Mouse (Mus musculus) cerebellum, adult 11 months (tissue): ENCODE measurements around the gene Banp.

Experiments
- DNase-seq: peaks from one replicate; pipeline ENCODE4 v3.0.0; 2022

Banp gene

GRCm38 (mm10) chr8:122069281-122069680, 119.7 kb downstream of the Banp start:
- DNase-seq, result no peak

- no peak for DNase-seq
These were observed 121.6 kb downstream of the Banp start for GRCm38 (mm10) chr8:122071193-122071592.

- no peak for DNase-seq
These were observed 124.4 kb downstream of the Banp start for GRCm38 (mm10) chr8:122073964-122074363.

GRCm38 (mm10) chr8:122074442-122074841, 124.9 kb downstream of the Banp start:
- DNase-seq, result no peak

DNA sequence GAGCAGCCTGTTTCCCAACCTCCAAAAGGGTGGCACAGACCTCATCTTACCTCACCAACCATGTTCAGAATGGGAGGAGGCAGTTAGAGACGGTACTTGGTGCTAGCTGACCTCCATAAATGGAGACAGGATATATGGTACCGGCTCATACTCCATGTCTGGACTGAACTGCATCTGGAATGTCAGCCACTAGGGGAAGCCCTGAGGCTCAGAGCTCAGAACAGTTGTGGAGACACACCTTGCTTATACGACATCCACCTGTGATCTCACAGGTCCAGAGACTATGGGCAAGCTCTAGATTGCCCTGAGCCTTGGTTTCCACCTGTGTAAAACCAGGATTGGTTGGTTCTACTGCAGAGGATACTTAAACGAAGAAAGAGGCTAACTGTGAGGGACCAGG, 125.4 kb downstream of the Banp start:
- no peak for DNase-seq

- DNase-seq, result no peak
These were observed 126.8 kb downstream of the Banp start for GRCm38 (mm10) chr8:122076183-122076842.

- no peak for DNase-seq
These were observed 128.8 kb downstream of the Banp start for GRCm38 (mm10) chr8:122078321-122078720.
